Mouse (Mus musculus): ENCODE results near the gene Rbfox2. TPM values are rescaled to one million over a fixed set of nuclear protein-coding genes. Genes with fewer than 3 reads are reported as not detected.
A peak's percentile ranks its signal among the peaks of the same experiment; 100 is the strongest.

The Rbfox2 gene
- polyA plus RNA-seq, 1 experiment, result 34.7 TPM

DNA sequence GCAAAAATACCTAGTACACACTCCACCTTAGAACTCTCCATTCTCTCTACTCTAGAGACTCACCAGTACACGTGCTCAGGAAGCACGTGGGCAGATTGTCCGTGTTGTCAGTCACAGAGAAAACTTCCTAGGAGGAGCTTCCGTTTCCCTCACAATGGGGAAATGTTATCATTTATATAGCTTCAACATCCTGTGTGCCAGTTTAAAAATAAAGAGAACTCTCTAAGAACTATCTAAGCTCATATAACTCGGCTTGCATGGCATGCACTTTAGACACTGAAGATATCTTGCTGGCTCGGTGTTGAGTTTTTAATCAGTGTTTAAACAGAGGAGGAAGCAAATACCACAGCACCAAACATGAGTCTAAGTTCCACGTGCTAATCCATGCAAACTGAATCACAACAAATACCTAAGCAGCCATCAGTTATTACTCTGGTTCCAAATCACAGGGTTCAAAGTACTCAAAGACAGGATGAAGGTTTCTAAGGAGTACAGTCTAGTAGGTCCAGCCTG, 70.7 kb downstream of the Rbfox2 start:
- Histone ChIP-seq H3K36me3 (ENCODE audit: control insufficient read depth, insufficient read depth, low read length) (no peaks in the 10 kb centered on the region), H3K4me1 (ENCODE audit: control insufficient read depth, insufficient read depth, insufficient read length, low read length) (peaks cover 14% of the 10 kb centered on the region; the same call in 1 of the 2 replicates), H3K4me3 (ENCODE audit: low read depth, low read length) (no peak overlapping the region), H3K27me3 (ENCODE audit: control insufficient read depth, insufficient read depth, low read length) (no peaks in the 10 kb centered on the region), H3K27ac (ENCODE audit: insufficient read depth, low read depth, low read length) (peak overlapping the region; percentile 50)
- TF ChIP-seq CTCF (IDR thresholded peaks at IDR 0.05; ENCODE audit: extremely low read depth, insufficient read length, insufficient replicate concordance, low read depth, low read length), result no peak
- TF ChIP-seq POLR2A (IDR thresholded peaks at IDR 0.05; ENCODE audit: low read depth, low read length), result no peak
- WGBS, result 4% methylated on average over 7 of the region's 7 CpGs

DNA sequence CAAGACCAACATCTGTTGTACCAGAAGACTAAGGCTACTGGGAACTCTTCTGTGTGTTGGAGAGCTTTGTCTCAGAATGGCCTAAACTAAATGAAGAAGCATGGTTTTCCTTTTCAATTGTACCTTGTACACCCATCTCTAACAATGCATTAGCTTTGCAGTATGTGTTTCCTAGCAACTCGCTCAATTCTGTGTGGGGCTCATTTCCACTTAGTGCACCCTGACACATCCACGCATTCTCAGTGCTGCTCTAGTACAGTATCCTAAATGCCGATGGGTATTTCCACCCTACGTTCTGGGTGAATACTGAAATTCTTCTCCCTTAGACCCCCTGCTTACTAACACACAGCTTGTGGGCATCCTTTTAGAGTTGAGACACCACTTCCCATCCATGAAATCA, 71.3 kb downstream of the Rbfox2 start:
- TF ChIP-seq POLR2A (IDR thresholded peaks at IDR 0.05; ENCODE audit: low read depth, low read length), result no peak
- no peak for TF ChIP-seq CTCF (IDR thresholded peaks at IDR 0.05; ENCODE audit: extremely low read depth, insufficient read length, insufficient replicate concordance, low read depth, low read length)
- H3K36me3 ChIP-seq (ENCODE audit: control insufficient read depth, insufficient read depth, low read length), result no peaks in the 10 kb centered on the region
- peaks cover 14% of the 10 kb centered on the region; the same call in 1 of the 2 replicates for H3K4me1 ChIP-seq (ENCODE audit: control insufficient read depth, insufficient read depth, insufficient read length, low read length)
- H3K27me3 ChIP-seq (ENCODE audit: control insufficient read depth, insufficient read depth, low read length), result no peaks in the 10 kb centered on the region
- no peak overlapping the region for H3K27ac ChIP-seq (ENCODE audit: insufficient read depth, low read depth, low read length)
- 91% methylated on average over 4 of the region's 4 CpGs for WGBS
- no peak overlapping the region for H3K4me3 ChIP-seq (ENCODE audit: low read depth, low read length)

DNA sequence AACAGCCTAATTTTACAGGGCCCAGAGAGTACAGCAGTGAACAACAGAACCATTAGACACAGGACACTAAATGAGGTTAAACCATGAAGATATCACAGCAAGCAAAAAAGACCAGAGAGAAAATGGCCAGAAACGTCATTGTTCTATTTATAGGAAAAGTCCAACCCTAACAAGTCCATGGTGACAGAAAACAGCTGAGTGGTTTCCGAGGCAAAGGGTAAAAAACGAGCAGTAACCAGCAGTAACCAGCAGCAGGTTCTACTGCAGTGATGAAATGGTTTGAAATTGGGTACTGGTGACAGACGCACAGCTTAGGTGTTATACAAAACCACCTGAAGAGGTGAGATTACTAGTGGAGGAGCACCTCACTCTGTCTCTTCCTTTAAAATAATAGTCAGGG, 72.5 kb downstream of the Rbfox2 start:
- no peak overlapping the region for H3K27ac ChIP-seq (ENCODE audit: insufficient read depth, low read depth, low read length)
- H3K4me1 ChIP-seq (ENCODE audit: control insufficient read depth, insufficient read depth, insufficient read length, low read length), result peaks cover 14% of the 10 kb centered on the region; the same call in 1 of the 2 replicates
- no peak overlapping the region for H3K4me3 ChIP-seq (ENCODE audit: low read depth, low read length)
- TF ChIP-seq CTCF (IDR thresholded peaks at IDR 0.05; ENCODE audit: extremely low read depth, insufficient read length, insufficient replicate concordance, low read depth, low read length) (no peak), POLR2A (IDR thresholded peaks at IDR 0.05; ENCODE audit: low read depth, low read length) (no peak)
- 64% methylated on average over 4 of the region's 4 CpGs for WGBS
- H3K36me3 ChIP-seq (ENCODE audit: control insufficient read depth, insufficient read depth, low read length), result no peaks in the 10 kb centered on the region
- H3K27me3 ChIP-seq (ENCODE audit: control insufficient read depth, insufficient read depth, low read length), result no peaks in the 10 kb centered on the region

DNA sequence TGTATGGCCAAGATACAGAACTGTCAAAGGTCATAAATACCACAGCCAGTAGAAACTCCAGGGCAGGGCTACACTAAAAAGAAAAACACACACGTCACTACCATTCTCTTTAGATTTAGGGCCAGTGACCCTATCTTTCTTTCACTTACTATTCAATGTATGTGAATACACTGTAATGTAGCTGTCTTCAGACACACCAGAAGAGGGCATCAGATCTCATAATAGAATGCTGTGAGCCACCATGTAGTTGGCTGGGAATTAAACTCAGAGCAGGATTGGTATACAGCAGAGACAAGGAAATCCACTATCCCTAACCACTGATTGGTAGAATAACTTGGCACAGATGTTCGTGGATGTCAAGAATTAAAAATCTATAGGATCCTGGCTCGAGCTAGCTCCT, 76.7 kb downstream of the Rbfox2 start:
- TF ChIP-seq POLR2A (IDR thresholded peaks at IDR 0.05; ENCODE audit: low read depth, low read length) (no peak), CTCF (IDR thresholded peaks at IDR 0.05; ENCODE audit: extremely low read depth, insufficient read length, insufficient replicate concordance, low read depth, low read length) (no peak)
- no peak overlapping the region for H3K27ac ChIP-seq (ENCODE audit: insufficient read depth, low read depth, low read length)
- WGBS, result 66% methylated on average over 3 of the region's 3 CpGs
- H3K27me3 ChIP-seq (ENCODE audit: control insufficient read depth, insufficient read depth, low read length), result no peaks in the 10 kb centered on the region
- H3K36me3 ChIP-seq (ENCODE audit: control insufficient read depth, insufficient read depth, low read length), result no peaks in the 10 kb centered on the region
- H3K4me1 ChIP-seq (ENCODE audit: control insufficient read depth, insufficient read depth, insufficient read length, low read length), result peaks cover 4% of the 10 kb centered on the region; the same call in 1 of the 2 replicates
- no peak overlapping the region for H3K4me3 ChIP-seq (ENCODE audit: low read depth, low read length)

DNA sequence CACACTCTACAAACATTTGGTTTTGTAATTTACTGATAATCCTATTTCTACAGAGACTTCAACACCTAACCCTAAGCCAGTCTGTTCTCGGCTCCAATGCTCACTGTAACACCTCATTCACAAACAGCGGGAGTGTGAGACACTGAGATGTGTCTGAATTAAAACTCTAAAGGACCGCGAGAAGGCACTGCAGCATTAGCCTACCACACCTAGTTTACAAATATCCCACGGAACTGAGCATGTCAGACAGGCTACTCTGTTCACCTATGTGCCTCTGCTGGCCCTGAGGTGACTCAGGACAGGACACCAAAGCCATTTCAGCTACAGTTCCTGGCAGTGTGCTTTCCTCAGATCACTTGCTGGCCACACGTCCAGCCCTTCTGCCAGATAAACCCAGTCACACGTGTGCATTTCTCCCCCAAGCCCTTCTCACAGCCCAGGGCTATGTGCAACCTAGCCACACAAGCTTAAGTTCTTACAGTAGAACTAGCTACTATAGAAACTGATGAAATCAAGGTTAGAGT, 79.9 kb downstream of the Rbfox2 start:
- Histone ChIP-seq H3K27ac (ENCODE audit: insufficient read depth, low read depth, low read length) (no peak overlapping the region), H3K4me3 (ENCODE audit: low read depth, low read length) (no peak overlapping the region), H3K36me3 (ENCODE audit: control insufficient read depth, insufficient read depth, low read length) (no peaks in the 10 kb centered on the region), H3K27me3 (ENCODE audit: control insufficient read depth, insufficient read depth, low read length) (no peaks in the 10 kb centered on the region), H3K4me1 (ENCODE audit: control insufficient read depth, insufficient read depth, insufficient read length, low read length) (no peaks in the 10 kb centered on the region)
- no peak for TF ChIP-seq POLR2A (IDR thresholded peaks at IDR 0.05; ENCODE audit: low read depth, low read length)
- no peak for TF ChIP-seq CTCF (IDR thresholded peaks at IDR 0.05; ENCODE audit: extremely low read depth, insufficient read length, insufficient replicate concordance, low read depth, low read length)
- WGBS, result 67% methylated on average over 7 of the region's 7 CpGs

DNA sequence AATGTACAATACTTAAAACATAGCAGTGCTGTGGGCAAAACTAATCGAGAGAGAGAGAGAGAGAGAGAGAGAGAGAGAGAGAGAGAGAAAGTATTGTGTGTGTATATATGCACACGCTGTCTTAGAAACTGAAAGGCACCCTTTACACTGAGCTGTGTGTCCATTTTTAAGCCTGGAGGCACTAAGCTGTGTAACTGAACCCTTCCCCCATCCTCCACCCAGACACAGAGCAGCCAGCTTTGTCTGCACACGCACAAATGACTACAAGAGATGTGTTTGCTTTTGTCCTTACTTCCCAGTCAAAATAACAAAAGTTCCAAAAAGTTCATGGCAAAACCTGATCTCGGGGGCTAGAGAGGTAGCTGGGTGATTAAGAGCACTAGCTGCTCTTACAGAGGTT, 80.9 kb downstream of the Rbfox2 start:
- Histone ChIP-seq H3K4me3 (ENCODE audit: low read depth, low read length) (no peak overlapping the region), H3K4me1 (ENCODE audit: control insufficient read depth, insufficient read depth, insufficient read length, low read length) (no peaks in the 10 kb centered on the region), H3K27ac (ENCODE audit: insufficient read depth, low read depth, low read length) (no peak overlapping the region), H3K36me3 (ENCODE audit: control insufficient read depth, insufficient read depth, low read length) (no peaks in the 10 kb centered on the region), H3K27me3 (ENCODE audit: control insufficient read depth, insufficient read depth, low read length) (no peaks in the 10 kb centered on the region)
- 64% methylated on average over 4 of the region's 4 CpGs for WGBS
- TF ChIP-seq CTCF (IDR thresholded peaks at IDR 0.05; ENCODE audit: extremely low read depth, insufficient read length, insufficient replicate concordance, low read depth, low read length) (no peak), POLR2A (IDR thresholded peaks at IDR 0.05; ENCODE audit: low read depth, low read length) (no peak)

DNA sequence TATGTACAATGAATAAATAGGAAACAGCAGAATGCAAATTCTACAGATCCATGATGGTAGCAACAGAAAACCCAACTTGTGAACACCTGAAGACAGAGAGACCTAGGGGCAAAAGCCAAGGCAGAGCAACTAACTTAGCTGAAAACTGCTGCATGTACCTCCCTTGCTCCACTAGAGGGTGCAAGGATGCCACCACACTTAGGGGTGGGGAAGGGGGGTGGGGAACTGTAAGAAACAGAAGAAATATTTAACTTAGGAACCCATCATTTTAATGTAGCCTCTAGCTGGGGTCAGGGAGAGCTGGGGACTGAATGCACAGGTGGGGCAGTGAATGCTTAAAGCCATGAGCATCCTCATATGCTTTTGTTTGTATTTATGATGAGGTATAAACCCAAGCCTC, 81.5 kb downstream of the Rbfox2 start:
- TF ChIP-seq CTCF (IDR thresholded peaks at IDR 0.05; ENCODE audit: extremely low read depth, insufficient read length, insufficient replicate concordance, low read depth, low read length) (peak; percentile 81; the same call in 1 of the 2 replicates), POLR2A (IDR thresholded peaks at IDR 0.05; ENCODE audit: low read depth, low read length) (no peak)
- Histone ChIP-seq H3K4me1 (ENCODE audit: control insufficient read depth, insufficient read depth, insufficient read length, low read length) (no peaks in the 10 kb centered on the region), H3K27me3 (ENCODE audit: control insufficient read depth, insufficient read depth, low read length) (no peaks in the 10 kb centered on the region), H3K36me3 (ENCODE audit: control insufficient read depth, insufficient read depth, low read length) (no peaks in the 10 kb centered on the region), H3K4me3 (ENCODE audit: low read depth, low read length) (no peak overlapping the region), H3K27ac (ENCODE audit: insufficient read depth, low read depth, low read length) (no peak overlapping the region)

Data from small intestine, adult 2 months (tissue).